Mouse (Mus musculus): ENCODE measurements at regions not wholly inside any gene's neighbourhood (a gene's known extent, or its start where the extent isn't known, plus 50 kb on each side); places are given as distances from the start of the nearest gene placed in this dataset.

- TF ChIP-seq POLR2A (IDR thresholded peaks at IDR 0.05; ENCODE audit: control insufficient read depth, low read depth, low read length) (no peak), CTCF (IDR thresholded peaks at IDR 0.05; ENCODE audit: control insufficient read depth, insufficient read depth, insufficient replicate concordance, low read depth, low read length) (no peak)
Observed at GRCm38 (mm10) chr4:95151678-95152077, 99.7 kb upstream of the Jun start.

Data from testis, adult 2 months (tissue).